Mouse (Mus musculus): Measurements from ENCODE around the gene Bcl9.

Bcl9 gene

DNA sequence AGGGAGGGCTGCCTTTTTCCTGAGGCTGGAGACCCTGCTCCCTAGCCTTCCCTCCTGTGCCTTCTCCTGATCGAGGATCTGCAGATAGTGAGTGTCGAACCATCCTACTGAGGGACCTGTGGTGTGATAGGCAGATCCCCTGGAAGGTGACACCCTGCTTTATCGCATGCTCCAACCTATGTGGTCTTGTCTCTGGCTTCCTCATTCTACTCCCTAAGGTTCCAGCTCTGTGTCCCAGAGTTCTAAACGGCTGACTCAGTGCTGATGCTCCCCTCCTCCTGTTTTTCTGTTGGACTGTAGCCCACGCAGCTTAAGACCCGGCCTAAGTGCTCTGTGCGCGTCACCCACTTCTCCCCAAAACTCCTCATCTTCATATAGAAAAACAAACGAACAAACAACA is 65.9 kb downstream of the Bcl9 start:
- DNase-seq (ENCODE audit: low read depth) = no peak

DNA sequence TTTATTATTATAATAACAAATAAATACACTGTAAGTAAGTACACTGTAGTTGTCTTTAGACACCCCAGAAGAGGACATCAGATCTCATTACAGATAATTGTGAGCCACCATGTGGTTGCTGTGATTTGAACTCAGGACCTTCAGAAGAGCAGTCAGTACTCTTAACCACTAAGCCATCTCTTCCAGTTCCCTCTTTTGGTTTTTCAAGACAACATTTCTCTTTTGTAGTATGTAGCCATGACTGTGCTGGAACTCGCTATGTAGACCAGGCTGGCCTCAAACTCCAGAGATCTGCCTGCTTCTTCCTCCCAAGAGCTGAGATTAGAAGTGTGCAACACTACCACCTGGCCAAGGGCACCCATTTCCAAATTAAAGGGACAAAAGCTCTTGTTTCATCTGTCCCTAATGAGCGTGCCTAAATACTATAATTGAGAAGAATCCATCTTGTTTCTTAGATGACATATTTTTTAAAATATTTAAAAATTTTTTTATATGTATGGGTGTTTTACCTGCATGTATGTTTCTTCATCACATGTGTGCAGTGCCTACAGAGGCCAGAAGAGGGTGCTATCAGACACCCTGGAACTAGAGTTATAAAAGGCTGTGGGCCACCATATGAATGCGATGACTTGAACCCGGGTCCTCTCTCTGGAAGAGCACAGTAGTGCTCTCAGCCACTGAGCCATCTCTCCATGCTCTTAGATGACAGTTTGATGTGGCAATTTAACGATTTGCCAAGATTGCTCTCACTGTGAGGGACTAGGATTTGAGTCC is 66.9 kb downstream of the Bcl9 start:
- DNase-seq (ENCODE audit: low read depth) = no peak

DNA sequence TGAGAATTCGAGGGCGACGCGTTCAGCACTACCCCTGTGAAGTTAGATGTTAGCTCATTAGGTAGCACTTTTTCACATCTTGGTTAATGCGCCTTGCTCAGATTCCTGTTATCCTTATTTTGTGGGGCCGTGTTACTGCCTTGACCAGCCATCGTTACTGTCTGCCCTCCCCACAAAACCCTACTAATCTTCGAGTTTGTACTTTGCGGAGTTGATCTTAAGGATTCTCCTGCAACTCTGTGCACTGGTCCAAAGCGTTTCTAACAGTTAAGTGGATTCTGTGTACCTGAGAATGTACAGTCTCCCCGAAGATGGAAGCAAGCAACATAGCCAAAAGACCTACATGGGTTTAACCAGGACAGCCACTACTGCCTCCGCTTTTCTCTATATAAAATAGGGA is 69.3 kb downstream of the Bcl9 start:
- DNase-seq (ENCODE audit: low read depth) = no peak

DNA sequence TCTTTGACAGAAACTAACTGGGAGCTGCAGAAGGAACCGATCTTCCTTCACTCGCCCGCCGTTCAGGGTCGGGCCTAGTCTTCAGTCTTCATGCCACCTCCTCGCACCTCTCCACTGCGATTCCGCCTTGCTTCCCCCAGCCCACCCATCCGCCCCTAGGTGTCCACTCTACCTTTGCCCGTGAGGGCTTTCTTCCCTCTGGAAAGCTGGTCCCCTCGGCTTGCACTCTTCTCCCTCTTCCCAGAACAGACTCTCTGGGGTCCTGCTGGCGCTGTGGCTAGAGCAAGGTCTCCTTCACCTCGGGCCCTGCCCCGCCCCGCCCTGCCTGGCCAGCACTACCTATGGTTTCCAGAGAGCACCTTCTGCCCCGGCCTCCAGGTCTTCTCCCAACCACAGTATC is 69.7 kb downstream of the Bcl9 start:
- no peak for DNase-seq (ENCODE audit: low read depth)

DNA sequence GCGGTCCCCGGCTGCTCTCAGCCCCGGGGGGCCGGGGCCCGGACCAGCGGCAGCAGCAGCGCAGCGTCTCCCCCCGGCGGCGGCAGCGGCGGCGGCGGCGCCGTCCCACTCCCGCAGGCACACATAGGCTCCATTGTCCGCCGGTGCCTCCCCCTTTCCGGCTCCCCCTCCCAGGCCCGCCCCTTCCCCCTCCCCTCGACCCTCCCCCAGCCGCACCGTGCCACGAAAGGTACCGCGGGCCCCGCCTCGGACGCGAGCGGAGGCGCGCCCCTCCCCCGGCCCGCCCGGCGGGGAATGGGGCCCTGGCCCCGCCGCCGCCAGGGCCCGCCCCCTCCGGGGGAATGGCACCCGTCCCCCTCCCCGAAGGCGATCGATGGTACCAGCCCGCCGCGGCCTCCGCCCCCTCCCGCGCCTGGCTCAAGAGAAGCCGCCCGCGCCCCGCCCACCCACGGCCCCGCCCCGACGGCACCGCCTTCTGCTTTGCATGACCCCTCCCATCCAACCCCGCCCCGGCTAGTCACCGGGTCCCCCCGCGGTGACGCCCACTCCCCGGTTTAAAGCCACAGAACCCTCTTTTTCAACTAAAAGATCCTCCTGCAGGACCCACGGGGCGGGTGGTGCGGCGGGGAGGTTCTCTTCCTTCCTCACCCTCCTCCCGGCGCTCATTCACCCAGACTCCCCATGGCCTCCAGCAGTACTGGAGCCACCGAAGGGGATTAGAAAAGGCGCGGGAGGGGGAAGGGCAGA is 70.3 kb downstream of the Bcl9 start:
- peak; percentile 72 for DNase-seq (ENCODE audit: low read depth)

DNA sequence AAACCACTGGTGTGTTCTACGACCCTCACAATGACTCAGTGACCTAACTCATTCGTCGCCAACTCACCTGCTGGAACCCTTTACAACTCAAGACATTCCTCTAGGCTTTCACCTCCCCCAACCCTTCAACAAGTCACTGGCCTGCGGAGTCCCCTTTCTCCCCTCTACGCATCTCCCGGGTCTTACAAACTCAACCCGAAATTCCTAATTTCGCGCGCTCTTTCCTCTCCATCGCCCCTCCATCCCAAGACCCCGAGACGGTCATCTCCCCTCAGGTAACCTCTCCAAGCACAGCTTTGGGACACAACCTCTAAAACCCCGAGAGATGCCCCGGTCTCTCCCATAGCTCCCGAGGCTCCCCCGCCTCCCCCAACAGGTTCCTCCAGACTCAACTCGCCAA is 71.0 kb downstream of the Bcl9 start:
- DNase-seq (ENCODE audit: low read depth) = no peak

DNA sequence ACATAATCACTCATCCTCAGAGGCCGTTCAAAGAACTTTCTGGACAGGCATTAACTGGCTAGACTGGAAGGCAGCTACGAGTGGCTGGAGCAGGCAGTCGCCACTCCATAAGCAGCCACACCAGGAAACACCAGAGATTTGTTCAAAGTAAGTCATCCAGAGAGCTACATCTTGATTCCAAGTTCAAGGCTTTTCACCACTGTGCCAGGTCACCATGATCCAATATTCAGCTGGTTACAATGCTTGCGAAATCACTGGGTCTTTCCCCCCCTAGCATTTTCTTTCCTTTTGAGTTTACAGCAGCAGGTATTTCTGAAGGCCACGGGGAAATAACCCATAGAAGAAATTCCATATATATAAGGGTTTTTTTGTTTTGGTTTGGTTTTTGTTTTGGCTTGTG is 72.5 kb downstream of the Bcl9 start:
- no peak for DNase-seq (ENCODE audit: low read depth)

DNA sequence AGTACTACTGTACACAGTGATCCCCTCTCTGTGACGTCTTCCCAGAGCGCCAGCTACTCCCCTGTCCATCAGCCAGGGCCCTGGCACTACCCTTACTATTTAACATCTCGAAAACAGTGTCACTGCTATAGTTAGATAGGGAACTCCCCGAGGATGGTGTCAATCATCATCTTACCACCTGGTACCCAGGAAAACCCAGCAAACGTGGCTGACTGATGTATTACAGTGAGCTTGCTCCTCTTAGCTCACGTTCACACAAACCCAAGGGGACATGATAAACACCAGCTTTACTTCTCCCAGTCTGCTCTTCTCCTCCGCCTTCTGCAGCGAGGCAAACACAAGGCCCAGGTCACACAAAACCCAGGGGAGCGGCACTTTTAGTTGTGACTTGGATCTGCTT is 74.5 kb downstream of the Bcl9 start:
- DNase-seq (ENCODE audit: low read depth) = no peak

DNA sequence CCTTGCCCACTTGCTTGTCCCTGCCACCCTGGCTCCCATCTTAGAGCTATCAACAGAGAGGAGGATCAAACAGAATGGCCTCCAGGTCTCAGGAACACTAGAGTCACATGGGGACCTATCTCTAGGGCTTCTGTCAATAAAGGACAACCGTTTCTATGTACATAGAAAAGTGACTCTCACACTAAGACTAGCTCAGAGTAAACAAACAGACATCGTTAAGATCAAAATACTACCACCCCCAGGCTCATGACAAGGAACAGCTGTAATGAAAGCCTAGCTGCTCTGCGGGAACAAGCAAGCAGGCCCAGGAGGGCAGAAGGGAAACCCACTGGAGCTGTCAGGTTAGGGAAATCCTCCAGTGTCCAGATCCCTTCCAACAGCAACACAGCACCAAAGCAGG is 82.2 kb downstream of the Bcl9 start:
- no peak for DNase-seq (ENCODE audit: low read depth)

DNA sequence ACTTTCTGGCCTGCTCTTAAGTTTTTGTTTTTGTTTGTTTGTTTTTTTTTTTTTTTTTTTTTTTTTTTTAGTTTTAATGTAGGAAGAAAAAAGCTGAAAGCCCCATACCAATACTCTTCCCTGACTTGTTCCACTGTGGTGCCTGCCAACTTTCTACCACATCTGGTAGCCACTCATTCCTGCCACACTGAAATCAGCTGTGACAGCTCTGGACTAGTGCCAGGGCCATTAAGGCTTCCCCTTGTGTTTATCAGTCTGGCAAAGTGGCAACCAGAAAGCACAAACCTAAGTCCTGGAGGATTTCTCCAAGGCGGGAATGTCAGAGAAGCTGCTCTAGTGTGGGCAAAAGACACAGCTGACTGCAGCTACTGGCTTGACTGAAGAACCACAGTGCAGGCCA is 83.3 kb downstream of the Bcl9 start:
- no peak for DNase-seq (ENCODE audit: low read depth)

DNA sequence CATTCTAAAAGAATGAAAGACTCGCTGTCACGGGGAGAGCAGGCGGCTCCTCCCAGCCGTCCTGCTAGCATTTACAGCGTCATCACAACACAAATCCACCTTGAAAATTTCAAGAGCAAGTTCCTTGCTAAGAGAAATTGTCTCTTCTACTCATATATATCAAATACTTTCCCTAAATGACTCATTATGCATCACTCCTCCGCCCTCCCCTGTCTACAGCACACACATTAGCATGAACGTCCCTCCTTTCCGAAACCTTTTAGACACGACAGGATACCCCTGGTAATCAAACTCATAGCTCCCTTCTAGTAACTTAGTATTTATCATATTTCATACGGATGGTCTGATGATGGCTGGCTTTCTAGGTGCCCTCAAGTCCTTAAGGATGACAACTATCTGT is 83.8 kb downstream of the Bcl9 start:
- DNase-seq (ENCODE audit: low read depth) = no peak

DNA sequence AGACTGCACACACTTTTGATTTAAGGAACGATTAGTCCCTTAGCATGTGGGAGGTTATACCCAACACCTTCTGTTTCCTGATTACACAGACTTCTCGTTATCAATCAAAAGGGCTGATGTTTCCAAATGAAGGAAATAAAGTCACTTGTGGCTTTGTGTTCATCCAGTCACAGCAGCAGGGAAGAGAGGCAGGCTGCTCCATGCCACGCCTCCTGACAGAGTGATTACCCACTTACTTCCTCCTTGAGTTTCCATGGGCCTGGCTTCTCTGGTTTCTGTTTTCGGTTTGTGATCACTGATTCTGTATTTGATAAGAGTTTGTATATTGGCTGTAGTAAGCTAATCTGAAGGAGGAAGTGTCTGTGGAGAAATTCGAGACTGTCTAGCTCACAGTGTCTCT is 86.5 kb downstream of the Bcl9 start:
- no peak for DNase-seq (ENCODE audit: low read depth)

DNA sequence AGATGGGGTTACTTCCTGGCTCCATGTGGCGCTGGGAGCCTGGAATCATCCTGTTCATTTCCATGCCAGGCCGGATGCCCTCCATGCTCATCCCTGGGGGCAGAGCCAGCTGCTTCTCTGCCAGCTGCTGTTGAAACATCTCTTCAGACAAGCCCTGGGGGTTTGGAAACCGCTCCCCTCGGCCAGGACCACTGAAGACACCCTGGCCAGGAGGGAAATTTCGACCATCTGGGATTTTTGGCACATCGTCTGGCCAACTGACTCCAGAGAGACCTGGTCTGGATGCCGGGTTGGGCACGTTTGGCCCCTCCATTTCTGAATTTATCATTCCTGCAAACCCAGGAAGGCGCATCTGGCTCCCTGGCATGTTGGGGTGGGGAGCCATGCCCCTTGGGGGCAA is 88.4 kb downstream of the Bcl9 start:
- no peak for DNase-seq (ENCODE audit: low read depth)

DNA sequence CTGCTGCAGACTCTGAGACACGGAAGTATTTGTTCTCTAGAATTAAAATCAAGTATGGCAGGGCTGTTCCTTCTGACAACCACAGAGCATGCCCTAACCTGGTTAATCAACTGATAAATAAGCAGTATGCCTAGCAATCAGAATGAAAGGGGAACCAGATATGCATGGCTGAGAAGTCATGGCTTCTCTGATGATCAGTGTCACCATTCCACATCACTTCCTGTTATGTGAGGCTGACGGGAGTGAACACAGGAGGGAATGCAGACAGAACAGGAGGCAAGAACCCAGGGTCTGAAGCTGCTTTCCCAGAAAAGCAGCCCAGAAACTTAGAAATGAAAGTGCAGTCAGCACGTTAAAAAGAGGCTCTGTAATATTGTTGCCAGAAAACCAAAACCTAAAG is 91.2 kb downstream of the Bcl9 start:
- DNase-seq (ENCODE audit: low read depth) = no peak

DNA sequence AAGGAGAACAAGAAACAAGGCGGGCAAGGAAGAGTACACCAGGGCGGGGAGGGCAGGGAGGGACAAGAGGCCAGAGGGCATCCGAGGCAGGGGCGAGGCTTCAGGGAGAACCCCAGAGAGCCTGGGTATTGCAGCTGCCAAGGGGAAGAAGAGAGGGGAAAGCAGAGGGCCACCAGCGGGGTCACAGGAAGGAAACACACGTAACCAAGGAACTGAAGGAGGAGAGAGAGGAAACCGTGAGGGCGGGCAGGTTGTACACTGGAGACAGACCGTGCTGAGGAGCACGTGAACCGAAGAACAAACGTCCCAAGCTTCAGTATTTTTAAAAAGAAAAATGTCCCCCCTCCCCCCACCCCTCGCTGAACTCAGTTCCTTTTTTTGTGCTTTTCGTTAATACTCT is 93.8 kb downstream of the Bcl9 start:
- no peak for DNase-seq (ENCODE audit: low read depth)

DNA sequence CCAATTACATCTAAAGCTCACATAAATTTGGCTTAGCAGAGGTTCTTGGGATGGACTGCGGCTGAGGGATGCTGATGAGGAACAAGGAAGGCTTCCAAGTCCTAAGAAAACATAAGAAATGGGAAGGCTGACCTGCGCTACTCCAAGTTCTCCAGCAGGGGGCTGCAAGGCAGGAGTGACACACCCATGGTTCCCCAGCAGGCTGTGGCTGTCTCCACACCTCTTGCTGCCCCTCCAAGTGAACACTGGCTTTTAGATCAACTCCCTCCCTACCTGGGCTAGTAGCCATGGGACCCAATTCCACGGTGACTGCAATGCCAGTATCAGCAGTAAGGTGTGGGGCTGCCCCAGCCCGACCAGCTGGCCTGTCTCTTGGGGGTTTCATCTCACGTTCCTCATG is 95.8 kb downstream of the Bcl9 start:
- DNase-seq (ENCODE audit: low read depth) = no peak

DNA sequence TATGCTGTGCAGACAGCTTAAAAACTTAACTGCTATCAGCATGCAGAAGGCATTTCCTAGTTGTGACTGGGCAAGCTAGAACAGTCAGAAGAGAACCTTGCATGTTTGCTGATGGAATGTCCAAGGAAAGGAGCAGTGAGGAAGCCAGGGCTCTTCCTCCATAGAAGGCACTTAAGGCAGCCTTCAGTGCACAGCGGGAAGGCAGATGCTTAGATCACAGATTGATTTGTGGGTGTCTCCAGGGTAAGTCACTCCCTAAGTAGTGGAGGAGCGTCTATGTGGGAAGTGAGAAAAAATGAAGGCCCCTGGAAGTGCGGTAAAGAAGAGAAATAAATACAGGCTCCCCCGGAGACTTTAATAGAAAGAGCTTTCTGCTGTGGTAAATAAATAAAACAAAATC is 98.5 kb downstream of the Bcl9 start:
- DNase-seq (ENCODE audit: low read depth) = no peak

DNA sequence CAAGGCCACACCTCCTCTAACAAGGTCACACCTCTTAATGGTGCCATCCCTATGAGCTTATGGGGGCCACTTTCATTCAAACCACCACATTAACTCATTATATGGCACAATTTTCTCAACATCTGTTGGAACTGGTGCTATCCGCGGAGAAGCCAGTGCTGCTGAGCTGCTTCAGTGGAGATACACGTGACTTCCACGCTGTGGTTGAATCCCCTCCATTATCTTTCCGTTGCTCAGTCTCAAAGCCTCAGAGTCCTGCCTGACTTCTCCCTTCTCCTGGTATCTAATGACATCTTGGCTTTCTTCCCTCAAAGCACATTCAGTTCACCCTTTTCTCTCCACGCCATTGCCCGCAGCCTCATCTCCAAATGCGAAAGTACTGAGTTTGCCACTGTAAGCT is 101.1 kb downstream of the Bcl9 start:
- DNase-seq (ENCODE audit: low read depth) = no peak

DNA sequence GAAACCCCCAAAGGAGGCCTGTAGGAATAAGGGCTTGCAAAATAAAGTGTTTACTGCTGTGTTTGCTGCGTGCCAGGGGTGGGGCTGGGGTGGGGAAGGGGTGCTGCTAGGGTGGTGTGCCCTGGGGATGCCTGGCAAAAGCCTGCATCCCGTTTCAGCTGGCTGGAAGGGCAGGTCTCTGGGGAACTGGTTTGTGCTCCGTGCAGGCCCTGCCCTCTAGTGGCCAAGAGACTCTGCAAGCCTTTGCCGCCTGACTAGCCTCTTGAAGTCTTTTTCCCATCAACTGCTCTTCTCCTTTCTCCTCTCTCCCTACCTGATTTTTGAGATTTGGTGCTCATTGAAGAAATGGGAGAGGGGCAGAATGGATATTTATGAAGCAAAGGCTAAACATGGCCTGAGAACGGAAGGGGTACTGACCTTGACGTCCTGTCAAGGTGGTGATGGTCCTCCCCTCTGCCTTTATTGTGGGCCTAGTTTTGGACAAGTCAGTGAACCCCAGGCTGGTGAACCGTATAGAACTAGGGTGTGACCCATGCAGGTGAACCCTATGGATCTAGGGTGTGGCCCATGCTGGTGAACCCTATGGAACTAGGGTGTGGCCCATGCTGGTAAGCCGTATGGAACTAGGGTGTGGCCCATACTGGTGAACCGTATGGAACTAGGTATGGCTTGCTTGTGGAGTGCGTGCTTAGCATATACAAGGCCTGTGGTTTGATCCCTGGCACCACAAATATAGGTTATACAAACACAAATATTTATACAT is 112.4 kb downstream of the Bcl9 start:
- no peak for DNase-seq (ENCODE audit: low read depth)

DNA sequence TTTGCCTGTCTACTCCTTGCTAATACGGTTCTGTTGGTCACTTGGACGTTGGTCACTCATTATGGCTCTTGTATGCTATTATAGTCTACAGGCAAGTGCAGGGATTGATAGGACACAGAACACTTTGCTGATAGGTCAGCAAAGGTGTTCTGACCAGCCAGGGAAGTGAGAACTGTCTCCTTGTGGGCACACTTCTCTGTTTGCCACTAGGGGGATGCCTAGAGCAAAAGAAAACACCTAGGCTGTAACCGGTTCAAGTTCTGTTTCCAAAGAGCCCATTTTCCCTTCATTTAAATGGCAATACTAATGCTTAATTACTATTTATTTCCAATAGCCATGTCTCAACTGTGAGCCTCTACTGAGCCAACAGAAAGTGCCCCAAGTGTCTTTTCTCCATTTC is 113.9 kb downstream of the Bcl9 start:
- no peak for DNase-seq (ENCODE audit: low read depth)

DNA sequence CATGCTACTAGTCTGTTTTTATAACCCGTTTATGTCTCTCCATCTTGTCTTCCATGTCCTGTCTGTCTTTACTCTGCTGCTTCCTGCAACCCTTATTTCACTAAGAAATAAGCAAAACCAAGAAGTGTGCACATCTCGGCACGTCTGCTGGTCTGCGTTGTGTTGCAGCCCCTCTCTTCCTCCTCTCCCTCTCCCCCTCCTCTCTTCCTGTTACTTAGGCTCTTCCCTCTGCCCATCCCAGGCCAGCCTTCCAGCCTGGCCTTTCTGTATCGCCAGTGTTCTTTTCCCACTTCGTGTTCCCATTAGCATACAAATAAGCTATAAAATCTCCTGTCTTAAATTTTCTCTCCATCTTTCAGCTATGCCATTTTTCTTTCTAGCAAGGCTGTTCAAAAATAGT is 117.2 kb downstream of the Bcl9 start:
- DNase-seq (ENCODE audit: low read depth) = no peak

DNA sequence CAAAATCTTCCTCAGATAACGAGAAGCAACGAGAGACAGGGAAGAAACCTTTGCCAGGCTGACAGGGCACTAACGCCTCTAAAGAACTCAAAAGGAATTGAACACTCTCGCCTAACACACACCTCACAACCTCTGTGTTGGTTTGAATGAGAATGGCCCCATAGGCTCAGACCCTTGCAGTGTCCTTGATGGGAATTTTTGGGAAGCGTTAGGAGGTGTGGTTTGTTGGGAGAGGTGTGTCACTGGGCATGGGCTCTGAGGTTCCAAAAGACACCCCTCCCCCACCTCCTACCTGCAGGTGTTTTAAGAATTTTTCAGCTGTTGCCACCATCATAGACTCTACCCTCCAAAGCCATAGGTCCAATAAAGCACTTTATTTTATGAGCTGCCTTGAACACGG is 118.8 kb downstream of the Bcl9 start:
- no peak for DNase-seq (ENCODE audit: low read depth)

DNA sequence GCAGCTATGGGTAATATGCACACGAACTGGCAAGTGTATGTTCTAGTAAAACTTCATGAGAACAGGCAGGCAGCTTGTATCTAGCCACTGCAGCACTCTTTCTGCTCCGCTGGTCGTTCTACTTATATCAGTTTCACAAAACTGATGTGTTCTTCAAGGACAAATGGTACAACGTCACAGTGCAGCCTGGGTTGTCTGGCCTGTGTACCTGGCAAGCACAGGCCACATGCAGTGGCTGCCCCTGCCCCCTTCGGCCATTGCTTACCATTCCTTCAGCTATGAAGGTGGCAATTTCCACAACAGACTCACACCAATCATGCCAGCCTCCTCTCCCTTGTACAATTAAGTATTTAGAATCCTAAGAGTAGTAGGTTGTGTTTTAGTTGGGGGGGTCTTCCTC is 125.1 kb downstream of the Bcl9 start:
- no peak for DNase-seq (ENCODE audit: low read depth)
